Mouse (Mus musculus) liver, embryonic 14.5 days (tissue): ENCODE measurements at regions not wholly inside any gene's neighbourhood (a gene's known extent, or its start where the extent isn't known, plus 50 kb on each side); places are given as distances from the start of the nearest gene placed in this dataset. TPM values are rescaled to one million over a fixed set of nuclear protein-coding genes. Genes with fewer than 3 reads are reported as not detected.

ENCODE experiments used
- ATAC-seq: fragments of 200-750 bp; cut with Nextera tagmentation; 2 replicates; pipeline ENCODE4 v1.8.0; 2017; ENCODE audit warnings: moderate number of reproducible peaks, mild to moderate bottlenecking, moderate library complexity; ENCODE audit not compliant: insufficient read depth
- DNase-seq, 3 experiments: peaks; one replicate each; pipeline ENCODE4 v3.0.0-alpha.2; 2012 to 2013; ENCODE audit warnings: low read depth in 3 of 3, low spot score in 3 of 3
- H3K27ac ChIP-seq: fragments of 300-500 bp; sonication (generic); 2 replicates; pipeline ENCODE4 v1.5.1; 2014; ENCODE audit warnings: moderate library complexity, mild to moderate bottlenecking, control low read depth, inconsistent platforms
- H3K27me3 ChIP-seq: fragments of 300-500 bp; sonication (generic); 2 replicates; pipeline ENCODE4 v1.6.1; 2014; ENCODE audit warnings: mild to moderate bottlenecking, low read length, moderate library complexity; ENCODE audit not compliant: control insufficient read depth, insufficient read depth
- H3K36me3 ChIP-seq: fragments of 300-500 bp; sonication (generic); replicated peaks from 2 replicates; pipeline ENCODE4 v1.6.1; 2014; ENCODE audit warnings: low read depth; ENCODE audit not compliant: control insufficient read depth, insufficient read depth
- H3K4me1 ChIP-seq, 2 experiments: fragments of 200-500 bp in 1 of 2; fragments of 300-500 bp in 1 of 2; sonication (generic) in 1 of 2; replicated peaks; 2 replicates each; pipeline ENCODE4 v1.6.1; 2012 to 2014; ENCODE audit warnings: antibody characterized with exemption in 1 of 2, inconsistent platforms in 1 of 2, low read length in 1 of 2; ENCODE audit not compliant: control insufficient read depth in 2 of 2, insufficient read depth in 2 of 2
- H3K4me2 ChIP-seq: fragments of 300-500 bp; sonication (generic); 2 replicates; pipeline ENCODE4 v1.6.1; 2014; ENCODE audit warnings: low read depth, mild to moderate bottlenecking, control low read depth, moderate library complexity
- H3K4me3 ChIP-seq, 2 experiments: fragments of 200-500 bp in 1 of 2; fragments of 300-500 bp in 1 of 2; sonication (generic) in 1 of 2; 2 replicates each; pipeline ENCODE4 v1.5.1; 2012 to 2014; ENCODE audit warnings: low read depth in 2 of 2, low read length in 2 of 2, mild to moderate bottlenecking in 2 of 2, control low read depth in 1 of 2, inconsistent platforms in 1 of 2, moderate library complexity in 1 of 2; ENCODE audit not compliant: insufficient read depth in 1 of 2
- H3K9ac ChIP-seq: fragments of 300-500 bp; sonication (generic); replicated peaks from 2 replicates; pipeline ENCODE4 v1.6.1; 2014; ENCODE audit warnings: mild to moderate bottlenecking, control low read depth, moderate library complexity
- H3K9me3 ChIP-seq: fragments of 300-500 bp; sonication (generic); 2 replicates; pipeline ENCODE4 v1.6.1; 2016; ENCODE audit warnings: low read length, mixed read lengths; ENCODE audit not compliant: control insufficient read depth
- CTCF ChIP-seq: IDR thresholded peaks from 2 replicates; pipeline ENCODE4 v1.5.1; 2016; ENCODE audit warnings: antibody characterized with exemption, low read depth, control low read depth
- EP300 ChIP-seq: IDR thresholded peaks from 2 replicates; pipeline ENCODE4 v1.6.1; 2016; ENCODE audit warnings: antibody characterized with exemption, low read depth
- WGBS: fragments of 180-500 bp; shearing (Covaris S2); extraction: QIAGEN DNeasy Blood & Tissue Kit; methylation state at CpG from one replicate; pipeline ENCODE4 v1.1.7; 2014; ENCODE audit not compliant: insufficient replicate concordance; 5-methylcytosine and 5-hydroxymethylcytosine counted together
- microRNA-seq: library from miRNA; unstranded; fragments of <30 nt; microRNA quantifications from one replicate; pipeline ENCODE4, GENCODE M21; 2016

DNA sequence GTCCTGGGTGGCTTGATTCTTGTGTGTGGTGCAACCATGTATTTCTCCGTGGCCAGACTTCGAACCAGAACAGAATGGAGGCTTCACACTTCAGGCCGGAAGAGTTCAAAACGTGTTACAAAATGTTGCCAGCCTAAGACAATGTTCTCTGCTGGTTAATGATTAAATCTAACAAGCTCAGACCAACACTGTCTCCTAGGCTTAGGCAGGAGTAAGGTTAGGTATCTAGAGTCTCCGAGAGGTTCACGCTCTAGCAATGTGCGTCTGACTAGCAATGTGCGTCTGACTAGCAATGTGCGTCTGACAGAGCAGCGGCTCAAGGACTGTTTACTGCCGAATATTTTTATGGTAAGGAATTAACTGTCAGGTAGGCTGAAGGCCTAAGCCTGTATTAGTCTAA lies 81.5 kb downstream of the Suclg1 start:
- no peak for ATAC-seq
- H3K4me2 ChIP-seq: no peak overlapping the region
- H3K4me3 ChIP-seq: no peak overlapping the region
- no peak overlapping the region for H3K27ac ChIP-seq
- H3K27me3 ChIP-seq: no peaks in the 10 kb centered on the region
- H3K36me3 ChIP-seq: no peaks in the 10 kb centered on the region
- H3K4me1 ChIP-seq: no peaks in the 10 kb centered on the region
- H3K9ac ChIP-seq: no peak overlapping the region
- no peak for DNase-seq
- 77% methylated on average over 11 of the region's 11 CpGs for WGBS
- TF ChIP-seq CTCF: no peak
- TF ChIP-seq EP300: no peak
- no peaks in the 10 kb centered on the region for H3K9me3 ChIP-seq

Small RNAs in the stretch of these regions (microRNA-seq; reads per million reads assigned to microRNA genes)
- not detected for gene Gm24370
